Mouse (Mus musculus) urinary bladder, adult 18-20 months (tissue): ENCODE data around the gene Cdk8.

Experiments used
- DNase-seq, 2 experiments: peaks; one replicate each; pipeline ENCODE4 v3.0.0; 2022; ENCODE audit warnings: low spot score in 2 of 2, mixed read lengths in 2 of 2

The Cdk8 gene

DNA sequence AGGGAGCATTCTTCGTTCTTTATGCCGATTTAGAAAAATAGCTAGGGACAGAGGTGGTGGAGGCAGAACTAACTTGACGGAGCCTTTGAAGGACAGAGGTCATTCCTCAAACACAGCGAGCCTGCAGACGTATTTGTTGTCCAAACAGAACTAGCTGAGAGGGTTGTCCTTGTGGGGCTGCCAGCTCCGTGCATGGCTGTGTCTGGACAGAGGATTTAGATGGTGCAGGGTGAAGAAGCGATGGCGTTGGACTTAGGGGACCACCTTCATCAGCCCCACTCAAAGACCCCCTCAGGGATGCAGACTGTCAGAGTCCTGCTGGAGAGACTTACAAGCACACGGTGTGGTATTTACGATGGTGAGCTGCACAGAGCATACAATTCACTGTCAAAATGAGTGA, 97.9 kb downstream of the Cdk8 start:
- DNase-seq: no peak

DNA sequence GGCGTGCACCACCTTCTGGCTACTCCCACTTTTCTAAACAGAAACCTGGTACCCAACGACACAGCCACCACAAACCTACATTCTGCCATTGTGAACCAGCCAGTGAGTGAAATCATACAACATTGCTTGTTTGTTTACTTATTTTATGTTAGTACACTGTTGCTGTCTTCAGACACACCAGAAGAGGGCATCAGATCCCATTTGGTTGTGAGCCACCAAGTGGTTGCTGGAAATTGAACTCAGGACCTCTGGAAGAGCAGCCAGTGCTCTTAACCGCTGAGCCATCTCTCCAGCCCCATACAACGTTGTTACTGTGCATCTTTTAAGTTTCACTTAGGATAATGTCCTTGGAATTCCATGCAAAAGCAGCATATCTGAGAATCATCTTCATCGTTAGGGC, 98.5 kb downstream of the Cdk8 start:
- DNase-seq: no peak

DNA sequence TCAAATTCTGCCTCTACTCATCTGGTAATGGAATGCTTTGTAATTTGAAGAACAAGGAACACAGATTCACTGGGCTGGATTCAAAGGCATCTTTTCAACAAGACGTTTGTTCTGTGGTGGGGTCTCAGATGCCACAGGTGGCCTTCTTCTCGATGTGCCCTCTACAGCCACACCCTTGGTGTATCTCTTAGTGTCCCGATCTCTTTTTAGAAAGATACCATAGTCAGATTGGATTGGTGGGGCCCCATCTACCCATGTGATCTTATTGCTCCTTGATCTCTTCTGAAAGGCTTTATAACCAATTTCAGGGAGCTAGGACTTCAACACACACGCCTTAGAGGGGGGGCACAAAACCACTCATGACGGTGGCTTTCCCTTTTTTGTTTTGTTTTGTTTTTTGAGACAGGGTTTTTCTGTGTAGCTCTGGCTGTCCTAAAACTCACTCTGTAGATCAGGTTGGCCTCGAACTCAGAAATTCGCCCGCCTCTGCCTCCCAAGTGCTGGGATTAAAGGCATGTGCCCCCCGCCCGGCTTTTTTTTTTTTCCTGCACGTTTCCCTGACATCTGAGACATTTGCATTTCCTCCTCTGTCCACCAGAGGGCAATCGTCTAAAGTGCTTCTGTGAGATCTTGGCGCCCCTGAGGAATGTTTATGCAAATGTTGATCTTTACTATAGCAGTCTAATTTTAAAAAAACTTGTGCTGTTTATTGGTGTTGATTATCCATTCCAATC, 99.2 kb downstream of the Cdk8 start:
- no peak for DNase-seq

DNA sequence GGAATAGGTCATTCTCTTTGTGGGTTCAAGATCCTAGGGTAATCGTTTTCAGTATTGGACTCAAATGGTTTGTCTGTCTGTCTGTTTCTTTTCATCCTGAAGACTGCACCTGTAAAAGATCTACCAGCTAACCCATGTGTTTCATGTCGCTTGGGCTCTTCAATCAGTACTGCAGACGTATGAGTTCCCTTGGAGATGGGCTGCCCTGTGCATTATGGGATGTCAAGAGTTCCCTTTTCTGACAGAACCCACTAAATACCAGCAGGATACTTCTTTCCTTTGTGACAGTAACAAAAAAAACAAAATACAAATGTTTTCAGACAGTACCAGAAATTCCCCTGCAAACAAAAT, 99.7 kb downstream of the Cdk8 start:
- no peak for DNase-seq

DNA sequence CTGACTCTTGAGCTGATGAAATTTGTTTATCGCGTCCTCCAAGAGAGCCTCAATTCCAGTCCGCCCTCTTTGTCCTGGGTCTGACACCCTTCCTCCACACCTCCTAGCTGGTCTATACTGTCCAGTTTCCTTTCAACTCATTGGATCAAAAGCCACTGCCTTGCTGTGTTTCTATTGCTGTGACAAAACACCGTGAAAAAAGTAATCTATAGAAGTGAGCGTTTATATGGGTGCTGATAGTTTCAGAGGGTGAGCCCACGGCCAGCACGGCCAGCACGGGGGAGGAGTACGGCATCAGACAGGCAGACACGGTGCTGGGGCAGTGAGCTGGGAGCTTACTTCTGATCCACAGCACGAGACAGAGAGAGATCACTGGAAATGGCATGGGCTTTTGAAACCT, 100.1 kb downstream of the Cdk8 start:
- DNase-seq: no peak

DNA sequence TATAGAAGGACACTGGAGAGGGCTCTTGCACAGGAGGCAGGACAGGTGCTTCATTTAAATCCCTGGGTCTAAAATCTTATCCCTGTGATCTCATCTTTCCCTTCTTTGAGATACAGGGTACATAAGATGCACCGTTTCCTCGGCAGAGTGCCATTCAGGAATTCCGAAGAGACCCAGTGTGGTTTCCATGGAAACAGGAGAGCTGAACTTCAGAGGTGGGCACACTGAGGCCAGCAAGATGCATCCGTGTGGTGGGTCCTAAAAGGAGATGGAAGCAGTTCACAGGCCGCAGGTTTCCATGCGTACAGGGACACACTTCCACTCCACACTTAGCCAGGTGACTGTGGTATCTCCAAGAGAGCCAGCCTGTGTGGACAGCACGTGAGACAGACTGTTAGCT, 101.5 kb downstream of the Cdk8 start:
- DNase-seq: no peak

DNA sequence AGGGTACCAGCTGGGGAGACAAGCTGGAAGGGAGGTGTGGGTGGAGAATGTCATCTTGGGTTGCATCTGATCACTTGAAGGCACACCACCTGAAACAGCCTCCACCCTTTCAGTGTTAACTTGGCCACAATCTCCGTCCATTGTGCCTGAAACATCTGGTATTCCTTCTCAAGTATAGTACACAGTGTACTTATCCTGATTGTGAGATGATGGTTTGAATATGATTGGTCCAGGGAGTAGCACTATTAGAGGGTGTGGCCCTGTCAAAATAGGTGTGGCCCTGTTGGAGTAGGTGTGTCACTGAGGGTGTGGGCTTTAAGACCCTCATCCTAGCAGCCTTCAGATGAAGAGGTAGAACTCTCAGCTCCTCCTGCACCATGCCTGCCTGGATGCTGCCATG, 103.4 kb downstream of the Cdk8 start:
- DNase-seq: no peak

DNA sequence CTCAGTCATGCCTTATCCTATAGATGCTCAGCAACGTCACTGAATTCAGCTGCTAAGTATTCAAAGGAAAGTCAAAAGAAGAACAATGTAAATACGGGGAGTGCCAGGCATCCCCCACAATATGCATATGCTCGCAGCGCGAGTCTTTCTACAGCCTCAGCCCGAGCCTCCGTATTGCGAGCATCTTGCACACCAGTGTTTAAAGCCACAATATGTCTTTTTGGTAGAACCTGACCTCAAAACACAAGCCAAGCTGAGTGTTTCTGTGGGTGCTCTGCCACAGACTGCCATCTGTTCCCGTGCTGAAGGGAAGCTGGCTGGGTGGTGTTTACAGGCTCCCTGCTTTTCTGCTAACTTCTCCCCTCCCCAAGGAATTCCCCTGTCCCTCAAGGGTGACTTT, 107.0 kb downstream of the Cdk8 start:
- DNase-seq: no peak

DNA sequence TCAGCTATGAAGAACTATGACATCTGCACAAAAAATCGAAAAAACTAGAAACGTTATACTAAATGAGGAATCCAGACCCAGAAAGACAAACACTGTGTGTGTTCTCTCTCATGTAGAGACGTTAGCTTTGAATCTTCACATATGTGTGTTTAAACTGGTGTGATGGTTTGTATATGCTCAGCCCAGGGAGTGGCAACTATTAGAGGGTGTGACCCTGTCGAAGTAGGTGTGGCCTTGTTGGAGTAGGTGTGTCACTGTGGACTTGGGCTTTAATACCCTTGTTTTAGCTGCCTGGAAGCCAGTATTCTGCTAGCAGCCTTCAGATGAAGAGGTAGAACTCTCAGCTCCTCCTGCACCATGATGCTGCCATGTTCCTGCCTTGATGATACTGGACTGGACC, 109.0 kb downstream of the Cdk8 start:
- DNase-seq: no peak

DNA sequence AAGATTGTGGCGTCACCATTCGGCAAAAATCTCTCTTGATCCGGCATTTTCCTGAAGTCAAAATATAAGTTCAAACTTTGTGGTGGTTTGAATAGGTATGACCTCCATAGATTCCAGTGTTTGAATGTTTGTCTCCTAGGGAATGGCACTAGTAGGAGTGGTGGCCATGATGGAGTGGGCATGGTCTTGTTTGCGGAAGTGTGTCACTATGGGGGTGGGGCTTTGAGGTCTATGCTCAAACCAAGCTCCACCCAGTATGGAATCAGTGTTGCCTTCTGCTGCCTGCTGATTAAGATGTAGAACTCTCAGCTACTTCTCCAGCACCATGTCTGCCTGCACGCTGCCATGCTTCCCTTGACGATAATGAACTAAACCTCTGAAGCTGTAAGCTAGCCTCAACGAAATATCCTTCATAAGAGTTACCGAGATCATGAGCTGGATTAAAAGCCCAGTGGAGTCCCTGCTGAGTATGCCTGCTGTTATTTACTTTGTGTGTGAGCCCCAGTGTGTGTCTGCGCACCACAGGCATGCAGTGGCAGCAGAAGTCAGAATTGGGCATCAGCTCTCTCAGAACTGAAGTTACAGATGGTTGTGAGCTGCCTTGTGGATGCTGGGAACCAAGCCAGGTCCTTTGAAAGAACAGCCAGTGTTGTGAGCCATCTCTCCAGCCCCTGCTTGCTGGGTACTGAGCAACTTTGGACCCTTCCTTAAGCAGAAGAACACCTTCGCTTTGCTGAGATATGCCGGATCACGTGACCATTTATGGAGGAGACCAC, 114.1 kb downstream of the Cdk8 start:
- DNase-seq: no peak

DNA sequence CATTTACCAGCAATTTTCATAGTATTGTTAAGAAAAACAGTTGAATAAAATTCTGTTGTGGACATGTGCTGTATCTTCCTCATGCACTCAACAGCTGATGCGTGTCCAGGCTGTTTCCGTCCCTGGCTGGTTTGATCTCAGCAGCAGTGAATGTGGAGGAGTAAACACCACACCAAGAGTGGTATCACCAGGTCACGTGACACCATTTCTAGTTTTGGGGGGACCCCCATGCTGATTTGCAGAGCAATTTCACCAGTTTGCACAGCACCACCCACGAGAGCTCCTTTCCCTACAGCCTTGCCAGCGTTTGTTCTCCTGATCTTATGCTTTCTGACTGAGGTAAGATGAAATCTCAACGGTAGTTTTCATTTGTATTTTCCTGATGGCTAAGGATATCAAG, 116.1 kb downstream of the Cdk8 start:
- no peak for DNase-seq

DNA sequence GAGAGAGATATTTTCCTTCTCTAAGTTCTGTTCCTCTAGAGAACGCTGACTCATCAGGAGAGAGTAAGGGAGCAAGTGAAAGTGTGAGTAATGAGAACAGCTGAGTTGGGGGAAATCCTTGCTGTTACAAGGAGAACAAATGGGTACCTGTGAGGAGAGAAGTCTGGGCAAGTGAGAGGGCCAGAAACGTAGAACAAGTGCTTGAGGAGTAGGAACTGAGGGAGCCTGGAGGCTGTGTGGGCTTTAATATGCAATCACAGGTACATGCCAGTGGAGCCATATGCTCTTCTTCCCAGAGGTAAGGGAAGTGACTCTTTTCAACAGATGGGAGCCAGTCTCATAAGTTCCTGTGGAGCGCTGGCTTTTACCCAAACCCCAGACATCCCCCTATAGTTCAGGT, 118.2 kb downstream of the Cdk8 start:
- DNase-seq: no peak

DNA sequence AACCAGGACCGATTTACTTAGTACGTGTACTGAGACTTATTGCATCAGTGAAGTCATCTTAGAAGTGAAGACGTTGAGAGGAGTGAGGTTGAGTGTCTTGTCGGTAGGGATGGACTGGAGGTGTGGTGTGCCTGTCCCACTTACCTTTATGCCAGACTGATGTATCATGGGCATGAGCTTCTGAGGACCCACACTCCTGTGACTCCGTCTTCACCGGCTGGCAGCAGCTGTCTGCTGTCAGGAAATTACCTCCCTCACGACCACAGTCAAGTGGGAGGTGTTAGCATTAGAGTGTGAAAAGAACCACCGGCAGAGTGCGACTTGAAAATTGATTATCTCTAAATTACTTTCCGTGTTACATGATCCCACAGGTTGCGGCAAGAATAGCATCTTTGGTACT, 119.8 kb downstream of the Cdk8 start:
- no peak for DNase-seq

DNA sequence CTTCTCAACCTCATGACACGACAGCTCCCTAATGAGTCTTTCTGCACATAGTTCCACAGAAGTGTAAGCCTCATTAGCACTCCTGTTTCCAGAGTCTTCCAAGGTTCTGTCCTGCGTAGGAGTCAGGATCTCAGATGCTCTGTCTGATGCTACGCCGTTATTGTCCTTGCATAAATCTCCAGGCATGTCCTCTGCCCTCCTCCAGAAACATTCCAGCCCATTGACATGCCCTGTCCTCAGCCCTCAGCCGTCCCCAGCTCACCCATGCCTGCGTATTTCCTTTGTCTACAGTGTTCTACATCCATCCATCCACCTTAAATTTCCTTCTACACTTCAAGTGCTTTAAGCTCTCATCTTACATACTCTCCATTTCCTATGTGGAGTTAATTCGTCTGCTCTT, 121.0 kb downstream of the Cdk8 start:
- DNase-seq: no peak
